Mouse (Mus musculus) T-helper 2 cell (primary cell): ENCODE measurements around the gene Lingo1.

Experiments used
- in situ Hi-C: fragments of 300-600 bp; cut with MboI, MseI; formaldehyde crosslinking; loops from one replicate; pipeline ENCODE4 v1.15.1; 2025; ENCODE audit warnings: high pct_unique_total_duplicates

Gene Lingo1

GRCm38 (mm10) chr9:56682826-56683225, 113.4 kb downstream of the Lingo1 start:
- in situ Hi-C loops: no loop called here

GRCm38 (mm10) chr9:56681950-56682349, 114.3 kb downstream of the Lingo1 start:
- in situ Hi-C loops: no loop called here

GRCm38 (mm10) chr9:56678929-56679681, 117.2 kb downstream of the Lingo1 start:
- in situ Hi-C loops: no loop called here

GRCm38 (mm10) chr9:56675696-56676095, 120.6 kb downstream of the Lingo1 start:
- in situ Hi-C loops: no loop called here

GRCm38 (mm10) chr9:56669605-56670221, 126.6 kb downstream of the Lingo1 start:
- in situ Hi-C loops: no loop called here

- in situ Hi-C loops: no loop called here
Measured at GRCm38 (mm10) chr9:56664136-56664535, 132.1 kb downstream of the Lingo1 start.

GRCm38 (mm10) chr9:56662946-56663345, 133.3 kb downstream of the Lingo1 start:
- in situ Hi-C loops: no loop called here

- in situ Hi-C loops: no loop called here
Measured at GRCm38 (mm10) chr9:56662405-56662804, 133.9 kb downstream of the Lingo1 start.

- in situ Hi-C loops: no loop called here
Measured at GRCm38 (mm10) chr9:56661217-56661840, 134.9 kb downstream of the Lingo1 start.

- in situ Hi-C loops: no loop called here
Measured at GRCm38 (mm10) chr9:56658580-56658979, 137.7 kb downstream of the Lingo1 start.

GRCm38 (mm10) chr9:56657996-56658398, 138.3 kb downstream of the Lingo1 start:
- in situ Hi-C loops: no loop called here

- in situ Hi-C loops: no loop called here
Measured at GRCm38 (mm10) chr9:56656766-56657542, 139.3 kb downstream of the Lingo1 start.

GRCm38 (mm10) chr9:56655167-56655566, 141.1 kb downstream of the Lingo1 start:
- in situ Hi-C loops: no loop called here

GRCm38 (mm10) chr9:56652551-56652950, 143.7 kb downstream of the Lingo1 start:
- in situ Hi-C loops: no loop called here

GRCm38 (mm10) chr9:56651586-56651985, 144.7 kb downstream of the Lingo1 start:
- in situ Hi-C loops: no loop called here

GRCm38 (mm10) chr9:56646227-56647025, 149.8 kb downstream of the Lingo1 start:
- in situ Hi-C loops: no loop called here

GRCm38 (mm10) chr9:56643474-56643873, 152.8 kb downstream of the Lingo1 start:
- in situ Hi-C loops: no loop called here

- in situ Hi-C loops: no loop called here
Measured at GRCm38 (mm10) chr9:56638226-56638905, 157.9 kb downstream of the Lingo1 start.

GRCm38 (mm10) chr9:56637403-56637857, 158.8 kb downstream of the Lingo1 start:
- in situ Hi-C loops: no loop called here

- in situ Hi-C loops: no loop called here
Measured at GRCm38 (mm10) chr9:56636766-56637402, 159.4 kb downstream of the Lingo1 start.
